Mouse (Mus musculus) midbrain, embryonic 10.5 days (tissue): ENCODE results near the gene Tm9sf1. TPM values are rescaled to one million over a fixed set of nuclear protein-coding genes. Genes with fewer than 3 reads are reported as not detected.
A peak's percentile ranks its signal among the peaks of the same experiment; 100 is the strongest.

Experiments
- DNase-seq: peaks from one replicate; pipeline ENCODE4 v3.0.0-alpha.2; 2017; ENCODE audit warnings: low spot score
- H3K27ac ChIP-seq: fragments of 300-500 bp; sonication (generic); replicated peaks from 2 replicates; pipeline ENCODE4 v1.5.1; 2016; ENCODE audit warnings: mild to moderate bottlenecking
- H3K27me3 ChIP-seq: fragments of 300-500 bp; sonication (generic); 2 replicates; pipeline ENCODE4 v1.6.1; 2016; ENCODE audit warnings: low read depth, mild to moderate bottlenecking; ENCODE audit not compliant: poor library complexity, severe bottlenecking
- H3K36me3 ChIP-seq: fragments of 300-500 bp; sonication (generic); 2 replicates; pipeline ENCODE4 v1.6.1; 2016; ENCODE audit warnings: mild to moderate bottlenecking, moderate library complexity
- H3K4me1 ChIP-seq: fragments of 300-500 bp; sonication (generic); 2 replicates; pipeline ENCODE4 v1.6.1; 2016
- H3K4me3 ChIP-seq: fragments of 300-500 bp; sonication (generic); 2 replicates; pipeline ENCODE4 v1.5.1; 2016; ENCODE audit warnings: mild to moderate bottlenecking, moderate library complexity
- H3K9me3 ChIP-seq: fragments of 300-500 bp; sonication (generic); replicated peaks from 2 replicates; pipeline ENCODE4 v1.6.1; 2016; ENCODE audit warnings: mild to moderate bottlenecking
- WGBS: fragments of 180-500 bp; shearing (Covaris S2); methylation state at CpG from one replicate; pipeline ENCODE4 v1.1.7; 2016; 5-methylcytosine and 5-hydroxymethylcytosine counted together
- polyA plus RNA-seq: library from polyadenylated mRNA; unstranded; fragments of >200 nt; fragmentation: Nextera tagmentation; extraction: Ambion mirVana; gene quantifications from 2 replicates; pipeline ENCODE4 v1.2.1, GENCODE M21; 2016

The Tm9sf1 gene
- polyA plus RNA-seq, 1 experiment from 2014 or later: 77.1 TPM

DNA sequence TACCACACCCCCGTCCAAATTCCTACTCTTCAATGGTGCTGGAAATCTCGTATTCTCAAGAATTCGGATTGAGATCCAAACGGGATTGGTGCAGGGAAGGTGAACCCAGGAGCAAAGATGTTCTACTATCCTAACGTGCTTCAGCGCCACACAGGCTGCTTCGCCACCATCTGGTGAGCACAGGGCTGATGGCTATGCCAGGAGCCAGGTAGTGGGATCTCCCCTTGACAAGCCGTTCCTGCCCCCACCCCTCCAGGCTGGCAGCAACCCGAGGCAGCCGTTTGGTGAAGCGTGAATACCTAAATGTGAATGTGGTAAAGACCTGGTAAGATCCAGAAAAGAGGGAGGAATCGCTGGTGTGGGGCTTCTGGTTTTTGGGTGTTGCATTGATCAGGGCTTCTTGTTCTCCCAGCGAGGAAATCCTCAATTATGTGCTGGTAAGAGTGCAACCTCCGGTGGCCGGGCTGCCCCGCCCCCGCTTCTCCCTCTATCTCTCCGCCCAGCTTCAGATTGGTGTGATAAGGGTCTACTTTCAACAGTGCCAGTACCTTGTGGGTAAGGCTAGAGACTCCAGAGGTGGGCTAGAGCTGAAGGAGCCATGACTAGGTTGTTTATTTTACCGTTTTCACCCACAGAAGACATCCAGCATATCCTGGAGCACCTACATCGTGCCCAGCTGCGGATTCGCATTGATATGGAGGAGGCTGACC lies 25.0 kb downstream of the Tm9sf1 start:
- Histone ChIP-seq H3K27me3 (peaks cover 6% of the 10 kb centered on the region), H3K4me3 (peak overlapping the region; percentile 38), H3K27ac (no peak overlapping the region; the same call in 1 of the 2 replicates), H3K4me1 (peaks cover 18% of the 10 kb centered on the region), H3K36me3 (0 out of 2 replicates have a peak, but pooled peaks cover under 1% of the 10 kb centered on the region), H3K9me3 (no peaks in the 10 kb centered on the region)
- 60% methylated on average over 22 of the region's 22 CpGs for WGBS
- no peak for DNase-seq

DNA sequence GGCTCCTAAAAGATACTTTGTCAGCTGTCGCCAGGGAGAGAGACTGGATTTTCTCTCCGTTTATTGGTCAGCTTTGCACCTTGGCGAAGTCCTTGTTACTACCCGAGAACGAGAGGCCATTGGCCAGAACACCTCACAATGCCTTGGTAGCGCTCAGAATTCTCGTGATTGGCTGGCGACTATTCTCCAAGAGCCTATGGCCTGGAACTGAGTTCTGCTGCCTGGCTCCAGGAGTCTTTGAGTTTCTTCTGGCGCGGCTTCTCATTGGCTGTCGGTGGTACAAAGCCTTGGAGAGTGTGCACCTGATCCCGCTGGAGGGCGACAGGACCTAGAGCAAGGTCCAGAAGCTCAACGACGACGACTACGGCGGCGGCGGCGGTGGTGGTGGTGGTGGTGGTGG lies 25.8 kb downstream of the Tm9sf1 start, which contains the start of gene Rec8:
TSS of gene Rec8 (plus strand) at position 216 of the 400 bp plus-strand sequence.
- H3K36me3 ChIP-seq: no peaks in the 10 kb centered on the region
- DNase-seq: peak; percentile 43
- no peaks in the 10 kb centered on the region for H3K9me3 ChIP-seq
- H3K4me3 ChIP-seq: peak within 1 kb of the TSS; percentile 38
- peaks cover 18% of the 10 kb centered on the region for H3K4me1 ChIP-seq
- H3K27me3 ChIP-seq: peaks cover 6% of the 10 kb centered on the region
- H3K27ac ChIP-seq: no peak within 1 kb of the TSS; the same call in 1 of the 2 replicates
- 18% methylated on average over 21 of the region's 21 CpGs for WGBS

DNA sequence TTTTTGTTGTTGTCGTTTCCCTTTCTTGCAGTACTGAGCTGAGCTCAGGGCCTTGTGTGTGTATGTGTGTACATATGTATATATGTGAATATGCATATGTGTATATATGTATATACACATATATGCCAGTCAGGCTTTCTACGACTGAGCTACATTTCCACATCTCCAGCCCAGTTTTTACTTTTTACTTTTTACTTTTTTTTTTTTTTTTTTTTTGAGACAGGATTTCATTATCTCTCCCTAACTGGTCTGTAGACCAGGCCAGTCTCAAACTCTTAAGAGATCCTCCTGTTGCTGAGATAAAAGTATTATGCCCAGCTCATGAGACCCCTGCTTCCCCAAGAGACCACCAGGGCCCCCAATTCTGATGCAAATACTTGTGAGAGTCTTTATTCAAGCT lies 26.8 kb downstream of the Tm9sf1 start:
- 92% methylated on average over 2 of the region's 2 CpGs for WGBS
- H3K9me3 ChIP-seq: no peaks in the 10 kb centered on the region
- no peak overlapping the region for H3K27ac ChIP-seq

DNA sequence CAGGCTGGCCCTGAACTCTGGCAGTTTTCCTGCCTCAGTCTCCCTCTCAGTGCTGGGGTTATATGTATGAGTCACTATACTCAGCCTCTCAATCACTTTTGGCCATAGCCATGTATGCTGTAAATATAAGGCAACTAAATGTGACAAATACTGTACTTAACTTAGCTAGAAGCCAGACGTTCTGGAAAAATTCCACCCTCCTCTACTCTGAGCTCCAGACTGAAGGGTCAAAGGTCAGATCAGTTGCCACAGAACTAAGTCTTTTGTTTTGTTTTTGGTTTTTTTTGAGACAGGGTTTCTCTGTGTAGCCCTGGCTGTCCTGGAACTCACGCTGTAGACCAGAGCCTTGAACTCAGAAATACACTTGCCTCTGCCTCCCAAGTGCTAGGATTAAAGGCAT lies 27.7 kb downstream of the Tm9sf1 start:
- H3K36me3 ChIP-seq: no peaks in the 10 kb centered on the region
- H3K27me3 ChIP-seq: peaks cover 6% of the 10 kb centered on the region
- peaks cover 18% of the 10 kb centered on the region for H3K4me1 ChIP-seq
- no peak overlapping the region for H3K4me3 ChIP-seq
- no peak overlapping the region for H3K27ac ChIP-seq
- H3K9me3 ChIP-seq: no peaks in the 10 kb centered on the region
- WGBS: 38% methylated on average over 2 of the region's 2 CpGs
- DNase-seq: no peak

More for the DNA sequence above, 26.8 kb downstream of the Tm9sf1 start:
- H3K4me1 ChIP-seq: peaks cover 18% of the 10 kb centered on the region
- H3K27me3 ChIP-seq: peaks cover 6% of the 10 kb centered on the region
- no peaks in the 10 kb centered on the region for H3K36me3 ChIP-seq
- H3K4me3 ChIP-seq: no peak overlapping the region
- no peak for DNase-seq

DNA sequence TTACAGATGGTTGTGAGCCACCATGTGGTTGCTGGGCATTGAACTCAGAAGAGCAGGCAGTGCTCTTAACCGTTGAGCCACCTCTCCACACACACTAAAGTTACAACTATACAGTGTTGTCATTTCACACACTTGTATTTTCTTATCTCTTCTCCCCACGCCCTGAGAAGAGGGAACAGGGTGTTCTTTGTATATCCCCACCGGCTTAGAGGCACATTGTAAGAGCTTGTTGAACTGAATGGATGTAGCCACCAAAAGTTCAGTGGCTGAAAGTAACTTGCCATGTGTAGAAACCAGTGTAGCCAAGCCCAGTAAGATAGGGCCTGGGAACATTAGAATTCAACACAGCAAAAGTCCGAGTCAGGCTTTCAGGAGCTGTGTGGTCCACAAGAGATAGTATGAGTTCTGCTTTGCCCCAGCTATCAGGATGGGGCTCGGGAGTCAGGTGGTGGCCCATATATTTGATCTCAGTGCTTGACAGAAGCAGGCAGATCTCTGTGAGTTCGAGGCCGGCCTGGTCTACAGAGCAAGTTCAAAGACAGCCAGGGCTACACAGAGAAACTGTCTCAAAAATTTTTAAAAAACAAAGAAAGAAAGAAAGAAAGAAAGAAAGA lies 28.9 kb downstream of the Tm9sf1 start:
- Histone ChIP-seq H3K27ac (no peak overlapping the region), H3K4me1 (peaks cover 18% of the 10 kb centered on the region), H3K4me3 (no peak overlapping the region), H3K9me3 (no peaks in the 10 kb centered on the region), H3K27me3 (peaks cover 6% of the 10 kb centered on the region), H3K36me3 (peaks cover 3% of the 10 kb centered on the region)
- no peak for DNase-seq
- 85% methylated on average over 7 of the region's 7 CpGs for WGBS

DNA sequence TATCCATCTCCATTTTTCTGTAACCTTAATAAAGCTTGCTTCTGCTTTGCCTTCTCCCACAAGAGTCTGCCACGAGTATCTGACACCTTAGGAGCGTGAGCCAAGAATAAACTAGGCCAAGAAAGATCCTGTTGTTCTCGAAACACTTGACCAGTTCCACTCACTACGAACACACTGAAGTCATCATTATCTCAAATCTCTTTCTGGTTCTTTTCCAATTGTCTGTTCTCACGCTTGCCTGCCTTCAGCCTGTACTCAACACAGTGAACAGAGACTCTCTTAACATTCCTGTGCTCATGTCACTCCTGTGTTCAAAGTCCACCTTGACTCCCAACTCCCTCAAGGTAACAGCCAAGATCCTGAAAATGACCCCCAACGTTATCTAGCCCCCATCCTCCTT lies 30.3 kb downstream of the Tm9sf1 start:
- no peak for DNase-seq
- Histone ChIP-seq H3K9me3 (no peaks in the 10 kb centered on the region), H3K27ac (no peak overlapping the region), H3K27me3 (peaks cover 1% of the 10 kb centered on the region), H3K36me3 (peaks cover 16% of the 10 kb centered on the region), H3K4me3 (no peak overlapping the region), H3K4me1 (peaks cover 12% of the 10 kb centered on the region)
- WGBS: 76% methylated on average over 6 of the region's 6 CpGs

DNA sequence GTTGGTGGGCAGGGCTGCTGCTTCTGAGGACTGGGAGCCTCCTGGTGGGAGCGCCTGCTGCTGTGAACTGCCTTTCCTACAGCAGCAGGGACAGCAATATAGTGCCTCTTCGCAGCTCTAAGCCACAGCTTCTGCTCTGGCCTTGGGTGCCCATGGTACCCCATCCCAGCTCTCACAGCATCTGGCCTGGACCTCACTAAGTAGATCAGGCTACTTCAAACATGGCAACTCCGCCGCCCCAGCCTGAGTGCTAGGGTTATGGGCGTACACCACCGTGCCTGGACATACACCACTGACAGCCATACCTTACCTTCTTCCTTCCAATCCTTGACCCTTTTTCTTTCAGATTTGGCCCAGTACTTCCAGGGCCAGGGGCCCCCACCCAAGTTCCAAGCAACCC lies 35.3 kb downstream of the Tm9sf1 start:
- H3K27ac ChIP-seq: no peak overlapping the region
- H3K9me3 ChIP-seq: no peaks in the 10 kb centered on the region
- H3K4me3 ChIP-seq: no peak overlapping the region
- DNase-seq: no peak
- peaks cover 57% of the 10 kb centered on the region for H3K36me3 ChIP-seq
- H3K4me1 ChIP-seq: peaks cover 12% of the 10 kb centered on the region
- H3K27me3 ChIP-seq: no peaks in the 10 kb centered on the region
- 96% methylated on average over 6 of the region's 6 CpGs for WGBS

DNA sequence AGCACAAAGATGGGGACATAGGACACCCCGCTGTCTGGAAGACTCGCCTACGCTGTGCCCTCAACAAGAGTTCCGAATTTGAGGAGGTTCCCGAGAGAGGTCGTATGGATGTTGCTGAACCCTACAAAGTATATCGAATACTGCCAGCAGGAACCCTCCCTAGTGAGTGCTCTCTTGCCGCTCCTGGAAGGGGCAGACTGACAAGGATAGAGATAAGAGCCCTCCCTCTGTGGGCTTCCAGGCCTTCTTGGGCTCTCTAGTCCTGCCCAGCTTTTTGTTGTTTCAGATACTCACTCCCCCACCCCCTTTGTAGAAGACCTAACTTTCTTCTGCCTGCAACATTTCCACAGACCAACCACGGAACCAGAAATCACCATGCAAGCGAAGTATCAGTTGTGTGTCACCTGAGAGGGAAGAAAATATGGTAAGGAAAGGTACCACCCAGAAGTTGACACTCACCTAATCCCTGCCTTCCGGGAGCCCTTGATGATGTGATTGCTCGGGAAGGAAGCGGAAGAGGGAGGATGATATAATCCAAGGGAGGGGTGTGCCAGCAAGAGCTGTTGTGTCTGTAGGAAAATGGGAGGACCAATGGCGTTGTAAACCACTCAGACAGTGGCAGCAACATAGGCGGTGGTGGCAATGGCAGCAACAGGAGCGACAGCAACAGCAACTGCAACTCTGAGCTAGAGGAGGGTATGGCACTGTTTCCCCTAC lies 37.7 kb downstream of the Tm9sf1 start:
- Histone ChIP-seq H3K9me3 (no peaks in the 10 kb centered on the region), H3K4me1 (peaks cover 14% of the 10 kb centered on the region), H3K27ac (no peak overlapping the region), H3K27me3 (no peaks in the 10 kb centered on the region), H3K4me3 (no peak overlapping the region), H3K36me3 (peaks cover 81% of the 10 kb centered on the region)
- 92% methylated on average over 16 of the region's 16 CpGs for WGBS
- DNase-seq: no peak

DNA sequence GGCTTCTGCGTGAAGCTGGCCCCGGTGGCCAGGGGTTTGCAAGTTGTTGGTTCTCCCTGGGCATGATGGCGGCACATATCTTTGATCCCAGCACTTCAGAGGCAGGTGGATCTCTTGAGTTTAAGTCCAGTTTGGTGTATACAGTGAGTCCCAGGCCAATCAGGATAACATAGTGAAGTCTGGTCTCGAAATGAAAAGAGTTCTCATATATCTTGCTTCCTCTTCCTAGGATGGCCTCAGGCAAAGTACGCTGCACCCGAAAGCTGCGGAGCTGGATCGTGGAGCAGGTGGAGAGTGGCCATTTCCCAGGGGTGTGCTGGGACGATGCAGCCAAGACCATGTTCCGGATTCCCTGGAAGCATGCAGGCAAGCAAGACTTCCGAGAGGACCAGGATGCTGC lies 38.8 kb downstream of the Tm9sf1 start:
- Histone ChIP-seq H3K27ac (no peak overlapping the region), H3K4me1 (peaks cover 14% of the 10 kb centered on the region), H3K4me3 (no peak overlapping the region), H3K36me3 (peaks cover 90% of the 10 kb centered on the region), H3K27me3 (no peaks in the 10 kb centered on the region), H3K9me3 (no peaks in the 10 kb centered on the region)
- WGBS: 89% methylated on average over 11 of the region's 11 CpGs
- DNase-seq: no peak

DNA sequence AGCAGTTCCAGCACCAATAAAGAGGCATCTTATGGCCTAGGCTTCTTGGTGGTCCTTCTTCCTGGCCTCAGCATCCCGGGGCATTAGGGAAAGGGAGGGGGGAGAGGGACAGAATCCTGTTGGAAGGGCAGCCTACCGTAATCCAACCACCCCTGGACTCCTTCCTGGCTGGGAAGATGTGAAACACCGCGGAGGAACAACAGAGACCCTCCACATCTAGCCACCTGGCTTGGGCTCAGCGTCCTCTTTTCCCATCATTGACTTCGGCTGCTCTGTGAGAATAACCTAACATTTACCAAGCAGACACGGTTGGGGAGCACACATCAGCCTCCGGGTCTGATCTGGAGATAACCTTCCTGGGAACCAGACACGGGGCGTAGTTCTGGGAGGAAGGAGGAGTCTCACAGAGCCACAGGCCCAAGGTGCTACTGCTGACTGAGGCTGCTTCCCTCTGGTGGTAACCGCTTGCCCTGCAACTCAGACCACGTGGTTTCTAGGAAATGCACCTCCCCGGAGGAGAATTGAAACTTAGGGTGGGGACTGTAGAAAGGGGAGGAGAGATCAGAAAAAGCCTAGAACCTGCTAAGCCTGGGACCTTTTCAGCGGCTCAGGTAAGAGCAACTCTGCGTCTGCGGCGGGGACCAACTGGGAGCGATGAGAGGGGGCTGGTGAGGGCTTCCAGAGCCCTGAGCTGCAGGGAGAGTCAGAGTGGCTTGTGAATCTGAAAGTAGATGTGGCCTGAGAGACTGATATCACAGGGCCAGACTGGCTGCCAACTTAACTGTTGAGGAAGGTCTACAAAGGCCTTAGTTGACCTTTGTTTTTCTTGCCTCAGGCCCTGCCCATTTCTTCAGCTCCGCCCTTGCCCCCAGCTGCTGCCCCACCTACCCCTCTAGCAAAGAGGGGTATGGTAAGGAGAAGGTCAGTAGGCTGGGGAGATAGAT lies 39.7 kb downstream of the Tm9sf1 start:
- H3K9me3 ChIP-seq: no peaks in the 10 kb centered on the region
- WGBS: 20% methylated on average over 19 of the region's 19 CpGs
- H3K27me3 ChIP-seq: no peaks in the 10 kb centered on the region
- H3K4me1 ChIP-seq: peaks cover 14% of the 10 kb centered on the region
- peak overlapping the region; percentile 42 for H3K4me3 ChIP-seq
- peaks cover 90% of the 10 kb centered on the region for H3K36me3 ChIP-seq
- peak; percentile 80 for DNase-seq
- H3K27ac ChIP-seq: peak overlapping the region; percentile 75

DNA sequence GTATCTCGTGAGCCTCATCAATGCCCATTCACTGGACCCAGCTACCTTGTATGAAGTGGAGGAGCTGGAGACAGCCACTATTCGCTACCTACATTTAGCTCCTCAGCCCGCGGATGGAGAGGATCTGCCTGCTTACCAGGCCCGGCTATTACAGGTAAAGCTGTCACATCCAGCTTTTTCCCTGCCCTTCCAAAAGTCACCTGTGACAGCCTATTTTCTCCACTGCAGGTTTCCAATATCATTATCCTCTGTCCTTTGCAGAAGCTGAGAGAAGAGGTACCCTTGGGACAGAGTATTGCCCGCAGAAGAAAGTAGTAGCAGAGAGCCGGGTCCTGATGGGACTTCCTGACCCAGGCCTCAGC lies 40.4 kb downstream of the Tm9sf1 start, which contains the start of gene Irf9:
TSS of gene Irf9 (plus strand) at position 301 of the 362 bp plus-strand sequence.
- no peaks in the 10 kb centered on the region for H3K9me3 ChIP-seq
- no peak for DNase-seq
- 92% methylated on average over 7 of the region's 7 CpGs for WGBS
- H3K4me1 ChIP-seq: peaks cover 14% of the 10 kb centered on the region
- H3K27me3 ChIP-seq: no peaks in the 10 kb centered on the region
- H3K36me3 ChIP-seq: peaks cover 90% of the 10 kb centered on the region
- peak within 1 kb of the TSS; percentile 75 for H3K27ac ChIP-seq
- peak within 1 kb of the TSS; percentile 42 for H3K4me3 ChIP-seq
